ENCODE assay signal across 7 mouse cellular contexts in the genomic region with DNA sequence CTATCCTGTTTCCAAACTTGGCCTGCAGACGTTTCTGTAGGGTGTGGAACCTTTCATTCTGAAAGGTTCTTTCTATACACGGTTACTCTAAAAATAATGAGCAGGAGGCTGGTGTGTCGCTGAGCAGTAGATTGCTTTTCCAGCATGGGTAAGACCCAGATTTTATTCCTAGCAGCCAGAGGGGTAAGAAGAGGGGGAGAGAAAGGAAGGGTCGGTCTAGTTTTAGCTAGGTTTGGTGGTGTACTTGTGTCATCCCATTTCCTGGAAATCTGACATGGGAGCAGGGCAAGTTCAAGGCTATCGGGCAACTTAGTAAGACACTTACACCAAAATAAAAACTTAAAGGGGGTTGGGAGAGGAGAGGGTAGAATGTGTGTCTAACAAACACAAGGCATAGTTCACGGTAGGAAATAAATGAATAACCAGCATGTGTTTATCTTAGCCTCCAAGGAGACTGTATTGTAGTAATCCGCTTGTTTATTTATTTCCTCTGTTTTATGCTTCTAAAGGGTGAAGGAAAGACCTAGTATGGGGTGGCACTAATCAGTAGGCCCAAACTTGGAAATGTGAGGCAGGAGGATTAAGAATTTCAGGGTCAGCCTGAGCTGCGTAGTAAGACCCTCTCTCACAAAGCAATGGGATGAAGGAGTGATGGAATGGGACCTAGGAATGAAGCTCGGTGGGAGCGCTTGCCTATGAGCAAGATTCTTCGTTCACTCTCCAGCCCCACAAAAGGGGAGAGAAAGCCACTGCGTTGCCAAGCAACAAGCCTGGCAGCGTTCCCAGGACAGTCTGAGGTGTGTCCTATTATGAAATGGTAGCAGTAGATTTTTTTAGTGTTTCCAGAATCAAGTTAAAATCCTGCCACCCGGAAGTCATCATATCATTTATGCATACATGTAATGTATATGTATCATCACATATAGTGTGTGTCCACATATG. TPM values are rescaled to one million over a fixed set of nuclear protein-coding genes. Genes with fewer than 3 reads are reported as not detected.
DNase-seq lines count a peak whose midpoint lies in the region; ATAC-seq lines count a peak whose summit lies in the region.

No protein-coding gene starts in this region.

- H3K4me1 ChIP-seq in midbrain, embryonic 14.5 days (ENCODE audit: control insufficient read depth, insufficient read depth, low read length): no peaks in the 10 kb centered on the region

- no peaks in the 10 kb centered on the region for H3K9me3 ChIP-seq in midbrain, embryonic 14.5 days (ENCODE audit: control insufficient read depth, low read length)

- no peak overlapping the region for H3K4me2 ChIP-seq in midbrain, embryonic 14.5 days (ENCODE audit: low read length)

- no peak overlapping the region for H3K9ac ChIP-seq in midbrain, embryonic 14.5 days (replicated peaks; ENCODE audit: low read length)

- peak; percentile 29; the same call in 1 of the 2 replicates for ATAC-seq in midbrain, embryonic 14.5 days (ENCODE audit: low FRiP score, low TSS enrichment)

- WGBS in midbrain, embryonic 14.5 days: 60% methylated on average over 14 of the region's 14 CpGs

- no peaks in the 10 kb centered on the region for H3K27me3 ChIP-seq in midbrain, embryonic 14.5 days (ENCODE audit: control insufficient read depth, insufficient read depth, low read length)

- no peaks in the 10 kb centered on the region for H3K36me3 ChIP-seq in midbrain, embryonic 14.5 days (ENCODE audit: control insufficient read depth, insufficient read depth, low read length)

- intact Hi-C loops in heart, postnatal 36 days (cut with DNase I): no loop called here

- DNase-seq in urinary bladder, adult 18-20 months (ENCODE audit: low spot score in 2 of 2): peak; percentile 22 to 34
- DNase-seq in urinary bladder, adult 2 months (ENCODE audit: low spot score): no peak
- peak; percentile 48 to 73 for DNase-seq in cerebellum, postnatal 25 days
- peak; percentile 77 to 82 for DNase-seq in heart, postnatal 36 days
- DNase-seq in layer of hippocampus, postnatal 36 days: peak; percentile 72 to 80
- DNase-seq in midbrain, embryonic 14.5 days: peak; percentile 77
- no peak for DNase-seq in thymus, adult 18-20 months

- H3K4me3 ChIP-seq in midbrain, embryonic 14.5 days (replicated peaks; ENCODE audit: low read depth, low read length): no peak overlapping the region

- no peak overlapping the region for H3K27ac ChIP-seq in midbrain, embryonic 14.5 days (replicated peaks; ENCODE audit: low read depth, low read length)

RNA-seq across cellular contexts. Expression of a gene that starts 6.8 kb away (rescaled TPM):
- 5.8 and 7.9 TPM in 2 replicates for polyA plus RNA-seq in urinary bladder, adult 2 months (2012; rRNA removed)
- total RNA-seq in heart, postnatal 36 days (2021): 100 to 1,000 TPM; 203 to 236 TPM
- total RNA-seq in layer of hippocampus, postnatal 36 days (2021): 100 to 1,000 TPM; 105 to 113 TPM
- polyA plus RNA-seq in midbrain, embryonic 14.5 days (2014; fragmentation: Nextera tagmentation; extraction: Ambion mirVana): 8.9 and 10.9 TPM in 2 replicates

RNA-seq across cellular contexts. Expression of a gene that starts 35.9 kb away (rescaled TPM):
- polyA plus RNA-seq in urinary bladder, adult 2 months (2012; rRNA removed): 1.3 and 1.4 TPM in 2 replicates
- total RNA-seq in heart, postnatal 36 days (2021): under 1 TPM; 0.78 to 0.79 TPM
- total RNA-seq in layer of hippocampus, postnatal 36 days (2021): 1 to 10 TPM in 1 of 2 experiments, under 1 TPM in 1; 0.85 to 1.5 TPM
- 6.1 and 16.9 TPM in 2 replicates for polyA plus RNA-seq in midbrain, embryonic 14.5 days (2014; fragmentation: Nextera tagmentation; extraction: Ambion mirVana)

Comparison
In these comparisons a context has a peak if more than half of its experiments do, and no peak if none do; other contexts are left out.
1. DNase-seq: peak in urinary bladder, adult 18-20 months (2 of 2), cerebellum, postnatal 25 days (2 of 2), heart, postnatal 36 days (2 of 2), layer of hippocampus, postnatal 36 days (2 of 2) and midbrain, embryonic 14.5 days (single experiment); none in urinary bladder, adult 2 months (single experiment) and thymus, adult 18-20 months (0 of 2).